Mouse (Mus musculus): Measurements from ENCODE around the gene Nectin2. TPM values are rescaled to one million over a fixed set of nuclear protein-coding genes. Genes with fewer than 3 reads are reported as not detected.

The Nectin2 gene
- polyA plus RNA-seq, 1 experiment from 2014 or later = 106 TPM

DNA sequence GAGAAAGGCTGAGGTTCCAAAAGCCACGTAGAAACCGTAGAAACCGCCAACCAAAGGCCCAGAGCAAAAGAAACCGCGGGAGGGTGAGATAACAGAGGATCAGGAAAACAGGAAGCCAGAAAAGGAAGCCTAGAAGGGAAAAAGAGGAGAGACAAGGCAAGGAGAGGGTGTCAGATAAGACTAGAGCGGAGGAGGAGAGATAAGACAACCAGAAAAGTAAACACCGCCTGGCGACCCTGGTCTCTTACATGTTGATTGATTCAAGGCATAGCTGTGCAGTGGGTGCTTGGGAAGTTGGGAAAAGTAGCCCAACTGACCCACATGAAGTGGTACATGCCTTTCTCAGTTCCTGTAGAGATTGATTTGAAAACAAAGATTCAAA is 55.1 kb downstream of the Nectin2 start:
- H3K4me3 ChIP-seq (ENCODE audit: low read depth, low read length) = no peak overlapping the region
- H3K27me3 ChIP-seq (ENCODE audit: control insufficient read depth, insufficient read depth, low read length) = no peaks in the 10 kb centered on the region
- no peaks in the 10 kb centered on the region for H3K9me3 ChIP-seq (ENCODE audit: control insufficient read depth, low read depth, low read length)
- H3K4me2 ChIP-seq (replicated peaks; ENCODE audit: low read depth, low read length) = no peak overlapping the region
- ATAC-seq (ENCODE audit: insufficient number of reproducible peaks, insufficient read depth, low FRiP score, low read depth) = no peak
- no peaks in the 10 kb centered on the region for H3K36me3 ChIP-seq (ENCODE audit: control insufficient read depth, insufficient read depth, low read length)
- 27% methylated on average over 8 of the region's 8 CpGs for WGBS
- H3K4me1 ChIP-seq (ENCODE audit: control insufficient read depth, insufficient read depth, low read length) = peaks cover 16% of the 10 kb centered on the region
- H3K9ac ChIP-seq (replicated peaks; ENCODE audit: low read depth, low read length) = no peak overlapping the region
- H3K27ac ChIP-seq (ENCODE audit: low read length) = no peak overlapping the region

GRCm38 (mm10) chr7:19694336-19695212 is 55.7 kb downstream of the Nectin2 start:
- Histone ChIP-seq H3K9ac (replicated peaks; ENCODE audit: low read depth, low read length) (no peak overlapping the region), H3K27me3 (ENCODE audit: control insufficient read depth, insufficient read depth, low read length) (no peaks in the 10 kb centered on the region), H3K36me3 (ENCODE audit: control insufficient read depth, insufficient read depth, low read length) (no peaks in the 10 kb centered on the region), H3K9me3 (ENCODE audit: control insufficient read depth, low read depth, low read length) (no peaks in the 10 kb centered on the region), H3K4me2 (replicated peaks; ENCODE audit: low read depth, low read length) (no peak overlapping the region), H3K27ac (ENCODE audit: low read length) (no peak overlapping the region), H3K4me3 (ENCODE audit: low read depth, low read length) (no peak overlapping the region), H3K4me1 (ENCODE audit: control insufficient read depth, insufficient read depth, low read length) (peaks cover 16% of the 10 kb centered on the region)
- ATAC-seq (ENCODE audit: insufficient number of reproducible peaks, insufficient read depth, low FRiP score, low read depth) = no peak
- 81% methylated on average over 10 of the region's 10 CpGs for WGBS

DNA sequence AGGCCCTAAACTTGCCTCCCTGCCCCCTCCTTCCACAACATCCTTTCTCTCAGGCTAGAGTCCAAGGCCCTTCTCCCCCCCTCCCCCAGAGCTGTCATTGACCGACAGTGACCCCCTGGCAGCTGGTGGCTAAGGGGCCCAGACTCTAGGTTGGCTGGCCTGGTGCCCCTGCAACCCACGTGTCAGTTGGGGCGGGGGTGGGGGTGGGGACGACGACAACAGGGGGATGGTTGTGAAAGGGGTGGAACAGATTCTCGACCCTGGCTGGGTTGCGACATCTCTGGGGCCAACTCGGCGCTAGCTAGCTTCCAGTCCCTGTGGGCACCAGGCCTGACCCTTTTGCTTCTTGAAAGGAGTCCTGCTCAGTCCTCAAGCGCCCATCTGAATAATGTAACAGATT is 56.9 kb downstream of the Nectin2 start:
- H3K4me1 ChIP-seq (ENCODE audit: control insufficient read depth, insufficient read depth, low read length) = peaks cover 4% of the 10 kb centered on the region; the same call in 1 of the 2 replicates
- 28% methylated on average over 10 of the region's 10 CpGs for WGBS
- no peaks in the 10 kb centered on the region for H3K36me3 ChIP-seq (ENCODE audit: control insufficient read depth, insufficient read depth, low read length)
- no peak for ATAC-seq (ENCODE audit: insufficient number of reproducible peaks, insufficient read depth, low FRiP score, low read depth)
- H3K4me2 ChIP-seq (replicated peaks; ENCODE audit: low read depth, low read length) = no peak overlapping the region
- H3K27ac ChIP-seq (ENCODE audit: low read length) = no peak overlapping the region
- H3K9me3 ChIP-seq (ENCODE audit: control insufficient read depth, low read depth, low read length) = no peaks in the 10 kb centered on the region
- no peak overlapping the region for H3K4me3 ChIP-seq (ENCODE audit: low read depth, low read length)
- H3K27me3 ChIP-seq (ENCODE audit: control insufficient read depth, insufficient read depth, low read length) = no peaks in the 10 kb centered on the region
- H3K9ac ChIP-seq (replicated peaks; ENCODE audit: low read depth, low read length) = no peak overlapping the region

DNA sequence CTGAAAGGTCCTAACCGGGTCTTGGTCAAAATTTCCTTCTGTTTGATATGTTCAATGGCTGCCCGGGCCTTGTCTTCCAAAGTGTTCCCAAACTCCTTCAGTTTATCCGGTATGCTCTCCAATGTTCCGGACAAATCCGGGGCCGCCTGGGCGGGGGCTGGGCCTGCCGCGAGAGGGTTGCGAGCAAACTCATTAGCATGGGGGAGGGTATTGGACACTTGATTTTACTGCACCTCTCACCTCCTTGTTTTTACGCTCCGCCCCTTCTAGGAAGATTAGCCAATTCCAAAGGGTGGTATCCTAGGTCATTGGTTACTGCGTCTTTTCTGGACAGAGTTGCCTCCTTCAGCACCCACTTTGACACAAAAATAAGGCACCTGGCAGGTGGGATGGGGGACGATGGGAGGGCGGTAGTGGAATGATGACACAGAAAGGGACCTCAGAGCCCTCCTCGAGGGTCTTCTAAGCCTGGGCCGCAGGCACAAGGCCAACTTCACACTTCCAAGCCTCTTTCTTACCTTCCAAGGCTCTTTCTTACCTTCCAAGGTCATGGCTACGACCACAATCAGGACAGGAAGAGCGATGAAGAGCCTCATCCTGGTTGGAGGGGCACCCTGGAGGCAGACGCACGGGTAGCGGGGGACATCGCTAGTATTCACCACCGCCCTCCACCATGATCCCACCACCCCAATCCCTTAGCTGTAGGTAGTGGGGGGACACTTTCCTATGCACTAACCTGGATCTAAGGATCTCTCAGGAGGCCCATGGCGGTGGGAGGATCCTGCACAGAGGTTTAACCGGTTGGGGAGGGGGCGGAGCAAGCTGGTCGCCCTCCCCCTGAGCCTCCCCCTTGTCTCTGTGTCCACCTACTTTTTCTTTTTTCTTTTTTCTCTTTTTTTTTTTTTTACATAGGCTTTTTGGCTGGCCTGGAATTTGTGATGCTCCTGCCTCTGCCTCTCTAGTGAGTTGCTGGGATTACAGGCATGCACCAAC is 58.1 kb downstream of the Nectin2 start, which contains the start of gene Apoc1:
Gene Apoc1 (minus strand): TSS at position 788 of the 993 bp plus-strand sequence.
- no peak within 1 kb of the TSS for H3K4me2 ChIP-seq (replicated peaks; ENCODE audit: low read depth, low read length)
- H3K4me1 ChIP-seq (ENCODE audit: control insufficient read depth, insufficient read depth, low read length) = 0 out of 2 replicates have a peak, but pooled peaks cover 3% of the 10 kb centered on the region
- H3K9ac ChIP-seq (replicated peaks; ENCODE audit: low read depth, low read length) = no peak within 1 kb of the TSS
- no peak within 1 kb of the TSS for H3K4me3 ChIP-seq (ENCODE audit: low read depth, low read length)
- H3K36me3 ChIP-seq (ENCODE audit: control insufficient read depth, insufficient read depth, low read length) = no peaks in the 10 kb centered on the region
- H3K9me3 ChIP-seq (ENCODE audit: control insufficient read depth, low read depth, low read length) = no peaks in the 10 kb centered on the region
- no peaks in the 10 kb centered on the region for H3K27me3 ChIP-seq (ENCODE audit: control insufficient read depth, insufficient read depth, low read length)
- 45% methylated on average over 28 of the region's 28 CpGs for WGBS
- H3K27ac ChIP-seq (ENCODE audit: low read length) = no peak within 1 kb of the TSS
- ATAC-seq (ENCODE audit: insufficient number of reproducible peaks, insufficient read depth, low FRiP score, low read depth) = no peak

DNA sequence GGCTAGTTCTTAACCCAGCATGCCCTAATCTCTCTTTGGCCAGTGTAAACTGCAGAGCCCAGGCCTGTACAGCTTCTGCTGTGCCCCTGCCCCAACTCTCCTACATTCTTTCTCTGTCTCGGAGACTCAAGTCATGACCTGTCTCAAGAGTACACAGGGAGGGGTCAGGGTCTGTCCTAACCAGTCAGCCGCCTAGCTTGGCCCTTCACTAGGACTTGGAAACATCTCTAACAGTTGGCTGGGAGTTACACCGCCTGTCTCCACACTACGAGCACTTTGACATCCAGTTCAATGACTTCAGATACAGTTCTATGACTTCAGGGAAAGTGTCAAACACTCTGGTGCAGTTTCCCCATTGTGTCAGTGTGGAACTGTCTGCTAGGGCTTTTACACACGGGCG is 58.8 kb downstream of the Nectin2 start:
- H3K27me3 ChIP-seq (ENCODE audit: control insufficient read depth, insufficient read depth, low read length) = no peaks in the 10 kb centered on the region
- no peak overlapping the region for H3K4me3 ChIP-seq (ENCODE audit: low read depth, low read length)
- no peaks in the 10 kb centered on the region for H3K9me3 ChIP-seq (ENCODE audit: control insufficient read depth, low read depth, low read length)
- H3K9ac ChIP-seq (replicated peaks; ENCODE audit: low read depth, low read length) = no peak overlapping the region
- WGBS = 69% methylated on average over 6 of the region's 6 CpGs
- H3K4me2 ChIP-seq (replicated peaks; ENCODE audit: low read depth, low read length) = no peak overlapping the region
- no peaks in the 10 kb centered on the region for H3K36me3 ChIP-seq (ENCODE audit: control insufficient read depth, insufficient read depth, low read length)
- H3K27ac ChIP-seq (ENCODE audit: low read length) = no peak overlapping the region
- ATAC-seq (ENCODE audit: insufficient number of reproducible peaks, insufficient read depth, low FRiP score, low read depth) = no peak
- 0 out of 2 replicates have a peak, but pooled peaks cover 3% of the 10 kb centered on the region for H3K4me1 ChIP-seq (ENCODE audit: control insufficient read depth, insufficient read depth, low read length)

DNA sequence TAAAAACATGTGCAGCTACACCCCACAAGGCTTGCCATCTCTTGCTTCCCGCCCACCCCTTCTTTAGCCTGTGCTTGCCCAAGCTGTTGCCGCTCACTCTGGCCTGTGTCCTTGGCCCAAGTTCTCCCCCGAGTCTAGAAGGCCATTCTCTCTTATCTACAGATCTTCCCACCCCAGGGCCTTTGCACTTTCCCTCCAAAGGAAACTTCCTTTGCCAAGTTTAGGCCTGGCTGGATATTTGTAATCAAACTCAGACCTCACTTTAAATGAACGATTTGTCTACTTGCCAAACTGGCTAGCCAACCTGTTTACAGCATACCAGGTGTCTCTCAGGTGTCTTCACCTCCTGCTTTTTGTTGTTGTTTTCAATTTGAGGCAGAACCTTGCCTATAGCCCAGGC is 59.4 kb downstream of the Nectin2 start:
- Histone ChIP-seq H3K9ac (replicated peaks; ENCODE audit: low read depth, low read length) (no peak overlapping the region), H3K4me2 (replicated peaks; ENCODE audit: low read depth, low read length) (no peak overlapping the region), H3K27me3 (ENCODE audit: control insufficient read depth, insufficient read depth, low read length) (no peaks in the 10 kb centered on the region), H3K4me1 (ENCODE audit: control insufficient read depth, insufficient read depth, low read length) (0 out of 2 replicates have a peak, but pooled peaks cover 3% of the 10 kb centered on the region), H3K36me3 (ENCODE audit: control insufficient read depth, insufficient read depth, low read length) (no peaks in the 10 kb centered on the region), H3K27ac (ENCODE audit: low read length) (no peak overlapping the region), H3K4me3 (ENCODE audit: low read depth, low read length) (no peak overlapping the region), H3K9me3 (ENCODE audit: control insufficient read depth, low read depth, low read length) (no peaks in the 10 kb centered on the region)
- 83% methylated on average over 4 of the region's 4 CpGs for WGBS
- ATAC-seq (ENCODE audit: insufficient number of reproducible peaks, insufficient read depth, low FRiP score, low read depth) = no peak

- Histone ChIP-seq H3K9ac (replicated peaks; ENCODE audit: low read depth, low read length) (no peak overlapping the region), H3K27me3 (ENCODE audit: control insufficient read depth, insufficient read depth, low read length) (no peaks in the 10 kb centered on the region), H3K36me3 (ENCODE audit: control insufficient read depth, insufficient read depth, low read length) (no peaks in the 10 kb centered on the region), H3K27ac (ENCODE audit: low read length) (no peak overlapping the region), H3K9me3 (ENCODE audit: control insufficient read depth, low read depth, low read length) (no peaks in the 10 kb centered on the region), H3K4me1 (ENCODE audit: control insufficient read depth, insufficient read depth, low read length) (0 out of 2 replicates have a peak, but pooled peaks cover 3% of the 10 kb centered on the region), H3K4me2 (replicated peaks; ENCODE audit: low read depth, low read length) (no peak overlapping the region), H3K4me3 (ENCODE audit: low read depth, low read length) (no peak overlapping the region)
- 95% methylated on average over 2 of the region's 2 CpGs for WGBS
- no peak for ATAC-seq (ENCODE audit: insufficient number of reproducible peaks, insufficient read depth, low FRiP score, low read depth)
Observed at GRCm38 (mm10) chr7:19688611-19689010, 61.7 kb downstream of the Nectin2 start.

GRCm38 (mm10) chr7:19688101-19688500 is 62.2 kb downstream of the Nectin2 start:
- Histone ChIP-seq H3K9ac (replicated peaks; ENCODE audit: low read depth, low read length) (no peak overlapping the region), H3K4me2 (replicated peaks; ENCODE audit: low read depth, low read length) (no peak overlapping the region), H3K9me3 (ENCODE audit: control insufficient read depth, low read depth, low read length) (no peaks in the 10 kb centered on the region), H3K4me1 (ENCODE audit: control insufficient read depth, insufficient read depth, low read length) (0 out of 2 replicates have a peak, but pooled peaks cover 3% of the 10 kb centered on the region), H3K36me3 (ENCODE audit: control insufficient read depth, insufficient read depth, low read length) (no peaks in the 10 kb centered on the region), H3K27me3 (ENCODE audit: control insufficient read depth, insufficient read depth, low read length) (no peaks in the 10 kb centered on the region), H3K27ac (ENCODE audit: low read length) (no peak overlapping the region), H3K4me3 (ENCODE audit: low read depth, low read length) (no peak overlapping the region)
- WGBS = 93% methylated on average over 10 of the region's 10 CpGs
- no peak for ATAC-seq (ENCODE audit: insufficient number of reproducible peaks, insufficient read depth, low FRiP score, low read depth)

All from stomach, embryonic 14.5 days (tissue).